Mouse (Mus musculus) erythroblast, embryonic 14.5 days (primary cell): ENCODE measurements around the gene Epop.

Experiments
- GATA1 ChIP-seq: IDR thresholded peaks from 2 replicates; pipeline ENCODE4 v1.6.1; 2012; ENCODE audit warnings: low read length, inconsistent platforms, mixed read lengths
- TAL1 ChIP-seq: IDR thresholded peaks from 3 replicates; pipeline ENCODE4 v1.6.1; 2012; ENCODE audit warnings: low read length, inconsistent platforms, mixed read lengths

DNA sequence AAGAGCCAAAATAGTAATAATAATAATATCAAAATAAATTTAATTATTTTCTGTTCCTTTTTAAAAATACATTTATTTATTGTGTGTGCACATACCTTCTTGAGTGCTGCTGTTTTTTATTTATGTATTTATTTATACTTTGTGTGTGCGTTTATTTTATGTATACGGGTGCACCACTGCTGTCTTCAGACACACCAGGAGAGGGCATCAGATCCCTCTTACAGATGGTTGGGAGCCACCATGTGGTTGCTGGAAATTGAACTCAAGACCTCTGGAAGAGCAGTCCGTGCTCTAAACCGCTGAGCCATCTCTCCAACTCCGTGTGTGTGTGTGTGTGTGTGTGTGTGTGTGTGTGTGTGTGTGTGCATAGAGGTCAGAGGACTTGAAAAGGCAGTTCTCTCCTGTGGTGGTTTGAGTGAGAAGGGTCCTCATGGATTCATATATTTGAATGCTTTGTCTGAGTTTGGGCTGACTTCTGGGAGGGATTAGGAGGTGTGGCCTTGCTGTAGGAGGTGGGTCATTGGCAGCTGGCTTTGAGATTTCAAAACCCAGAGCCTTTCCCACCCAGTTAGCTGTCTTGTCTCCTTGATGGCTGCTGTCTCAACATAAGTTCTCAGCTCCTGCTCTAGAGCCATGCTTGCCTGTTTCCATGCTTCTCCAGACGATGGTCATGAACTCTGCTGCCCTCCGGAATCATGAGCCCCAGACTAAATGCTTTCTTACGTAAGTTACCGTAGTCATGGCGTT, 31.4 kb downstream of the Epop start:
- TF ChIP-seq GATA1 (no peak), TAL1 (no peak)
